Mouse (Mus musculus) activated CD4-positive, CD25-positive, alpha-beta regulatory T cell, adult 4 months (primary cell): ENCODE results near the gene Susd3. TPM values are rescaled to one million over a fixed set of nuclear protein-coding genes. Genes with fewer than 3 reads are reported as not detected.

Experiments
- ATAC-seq: one replicate; pipeline ENCODE4 v1.8.0; 2017
- polyA plus RNA-seq, 2 experiments: library from polyadenylated mRNA; unstranded; fragments of 100-300 nt; shearing (Covaris generic); gene quantifications; one replicate each; pipeline ENCODE4 v1.2.1; 2017

Gene Susd3
- polyA plus RNA-seq, 2 experiments from 2014 or later = 61.0 to 67.4 TPM

DNA sequence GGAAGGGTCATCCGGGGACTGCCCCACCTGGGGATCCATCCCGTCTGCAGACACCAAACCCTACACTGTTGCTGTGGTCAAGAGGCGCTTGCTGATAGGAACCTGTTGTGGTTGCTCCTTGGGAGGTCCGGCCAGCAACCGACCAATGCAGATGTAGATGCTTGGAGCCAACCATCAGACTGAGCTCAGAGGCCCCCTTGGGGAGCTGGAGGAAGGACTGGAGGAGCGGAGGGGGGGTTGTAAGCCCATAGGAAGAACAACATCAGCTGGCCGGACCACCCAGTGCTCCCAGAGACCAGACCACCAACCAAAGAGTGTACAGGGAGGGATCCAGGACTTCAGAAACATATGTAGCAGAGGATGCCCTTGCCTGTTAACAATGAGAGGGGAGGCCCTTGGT, 39.2 kb downstream of the Susd3 start:
- no peak for ATAC-seq

DNA sequence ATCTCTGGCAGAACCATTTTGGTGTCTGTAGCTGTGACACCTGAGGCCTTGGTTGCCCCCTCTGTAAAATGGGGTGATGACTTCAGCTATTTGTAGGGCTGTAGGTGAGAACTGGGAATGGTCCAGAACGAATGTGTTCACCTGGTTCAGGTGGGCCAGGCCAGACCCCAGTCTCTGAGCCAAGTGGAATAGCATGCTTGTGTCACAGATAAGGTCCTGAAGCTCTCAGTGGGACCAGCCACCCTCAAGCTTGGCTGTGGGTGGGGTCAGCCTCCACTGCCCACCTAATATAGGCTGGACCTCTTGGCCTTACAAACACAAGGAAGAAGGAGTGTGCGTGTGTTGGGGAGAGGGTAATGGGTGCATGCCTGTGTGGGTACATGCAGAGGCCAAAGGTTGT, 42.2 kb downstream of the Susd3 start:
- ATAC-seq = no peak

DNA sequence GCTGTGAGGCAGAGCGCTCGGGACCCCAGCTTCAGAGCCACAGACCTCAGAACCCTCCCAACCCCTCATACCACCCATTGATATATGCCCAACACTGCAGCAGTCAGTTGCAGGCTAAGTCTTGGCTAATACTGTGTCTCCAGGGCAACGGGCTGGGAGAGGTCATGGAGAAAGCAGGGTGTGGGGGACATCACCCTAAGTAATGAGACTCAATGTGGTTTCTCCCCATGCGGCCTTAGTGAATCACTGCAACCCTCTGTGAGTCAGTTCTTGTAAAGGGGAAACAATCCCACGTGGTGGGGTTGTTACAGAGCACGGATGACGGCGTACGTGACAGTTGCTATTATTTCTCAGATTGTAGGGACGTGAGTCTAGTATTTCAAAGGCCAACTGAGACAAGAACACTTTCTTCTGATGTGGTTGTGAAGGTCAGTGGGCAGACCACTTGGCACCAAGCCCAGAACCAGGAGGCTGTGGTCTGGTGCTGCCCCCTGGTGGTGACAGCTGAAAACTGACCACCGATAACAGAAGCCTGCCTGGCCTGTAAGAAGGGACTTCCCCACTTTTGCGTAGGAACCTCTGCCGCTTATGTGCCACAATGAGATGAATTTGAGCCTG, 43.0 kb downstream of the Susd3 start:
- peak; percentile 85 for ATAC-seq

DNA sequence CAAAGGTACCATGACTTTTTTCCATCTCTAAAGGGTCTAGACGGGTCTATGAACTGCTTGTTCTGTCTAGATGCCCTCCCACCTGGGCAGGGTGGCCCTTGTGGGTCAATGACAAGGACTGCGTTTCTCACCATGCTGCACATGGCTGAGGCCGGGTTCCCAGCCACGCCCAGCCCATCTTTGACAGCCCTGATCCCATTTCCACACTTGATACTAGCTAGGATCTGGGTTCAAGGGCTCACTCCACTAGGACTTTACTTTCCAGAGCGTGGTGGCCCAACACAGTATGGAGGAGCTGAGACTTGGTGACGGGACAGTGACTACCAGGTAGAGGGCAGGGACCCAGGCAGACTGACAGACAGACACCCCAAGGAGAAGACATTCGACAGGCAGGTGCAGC, 46.0 kb downstream of the Susd3 start:
- ATAC-seq = no peak

DNA sequence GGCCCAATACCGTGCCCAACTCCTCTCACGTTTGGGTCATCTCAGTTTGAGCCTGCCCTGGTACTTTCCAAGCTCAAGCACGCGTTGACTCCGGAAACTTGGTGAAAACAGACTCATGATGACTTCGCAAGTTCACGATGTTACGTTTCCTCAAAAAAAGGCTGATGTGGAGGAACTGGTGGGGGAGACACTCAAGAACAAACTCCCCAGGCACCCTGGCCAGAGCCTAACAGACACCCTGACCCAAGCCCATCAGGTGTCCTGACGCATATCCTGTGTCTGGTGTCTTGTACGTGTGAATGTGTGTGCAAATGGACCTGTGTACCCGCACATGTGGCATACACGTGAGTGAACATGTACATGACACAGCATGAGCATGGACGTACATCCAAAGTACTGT, 47.8 kb downstream of the Susd3 start:
- ATAC-seq = no peak

DNA sequence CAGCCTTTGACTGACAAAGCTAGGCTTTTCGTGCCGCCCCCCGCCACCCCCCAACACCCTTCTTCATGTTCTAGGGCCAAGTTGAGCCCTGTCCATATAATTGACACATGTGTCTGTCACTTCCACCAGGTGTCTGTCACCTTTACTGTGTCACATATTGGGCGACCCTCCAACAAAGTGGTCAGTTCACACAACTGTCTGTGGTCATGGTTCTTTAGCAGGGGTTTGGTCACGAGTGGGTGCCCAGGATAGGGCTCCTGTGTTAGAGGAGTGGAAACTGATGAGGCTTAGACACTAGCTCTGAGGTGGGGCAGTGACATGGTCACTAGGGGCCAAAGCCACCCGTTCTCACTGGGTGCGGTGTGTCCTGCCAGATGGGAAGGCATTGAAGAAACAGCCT, 48.6 kb downstream of the Susd3 start:
- ATAC-seq = no peak

DNA sequence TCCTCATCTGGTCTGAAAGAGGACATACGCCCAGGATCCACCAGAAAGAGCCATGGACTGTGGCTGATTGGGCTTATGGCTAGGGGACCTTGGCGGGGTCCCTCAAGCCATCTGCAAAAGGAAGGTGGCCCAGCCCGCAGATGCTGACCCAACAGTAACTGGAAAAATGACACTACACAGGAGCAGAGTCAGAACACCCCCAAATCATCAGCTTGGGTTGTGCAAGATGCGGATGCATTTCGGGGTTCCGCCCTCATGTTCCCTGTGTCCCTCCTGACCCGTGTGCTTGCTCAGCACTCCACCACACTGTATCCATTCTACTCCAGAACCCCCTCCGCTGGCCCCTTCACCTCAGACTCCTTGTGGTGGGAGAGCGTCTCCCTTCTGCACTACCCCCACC, 49.8 kb downstream of the Susd3 start:
- no peak for ATAC-seq

DNA sequence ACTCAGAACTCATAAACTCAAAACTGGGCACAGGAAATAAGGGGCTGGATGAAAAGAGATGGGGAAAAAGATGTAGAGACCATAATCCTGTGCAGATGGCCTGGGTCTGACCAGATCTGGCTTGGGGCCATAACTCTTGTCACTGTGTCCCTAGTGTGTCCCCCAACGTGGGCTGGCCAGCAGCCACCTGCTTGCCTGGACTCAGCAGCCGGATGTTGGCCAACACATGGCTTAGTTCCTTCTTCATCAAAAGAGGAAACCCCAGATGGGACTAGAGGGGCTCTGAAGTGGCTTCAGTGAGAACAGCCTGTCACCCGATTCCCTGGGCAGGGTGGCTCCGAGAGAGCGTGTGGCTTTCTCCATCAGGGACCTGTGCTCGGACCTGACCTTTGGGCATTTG, 51.7 kb downstream of the Susd3 start:
- ATAC-seq = no peak

DNA sequence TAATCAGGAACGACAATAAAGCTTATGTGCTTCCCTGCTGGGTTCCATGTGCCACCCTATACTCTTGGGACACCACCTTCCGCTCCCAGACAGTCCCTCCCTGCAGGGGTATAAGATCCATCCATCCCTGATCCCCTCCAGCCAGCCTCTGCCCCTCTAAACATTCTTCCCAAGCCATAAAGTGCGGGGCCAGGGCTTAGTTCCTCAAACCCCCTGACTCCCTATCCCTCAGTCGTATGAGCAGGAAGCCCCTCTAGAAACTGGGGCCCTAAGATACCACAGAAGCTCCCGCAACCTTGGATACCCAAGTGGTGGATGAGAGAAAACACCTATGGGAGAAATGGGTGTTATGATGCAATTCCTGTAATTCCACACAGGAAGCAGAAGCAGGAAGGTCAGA, 52.3 kb downstream of the Susd3 start:
- ATAC-seq = no peak

DNA sequence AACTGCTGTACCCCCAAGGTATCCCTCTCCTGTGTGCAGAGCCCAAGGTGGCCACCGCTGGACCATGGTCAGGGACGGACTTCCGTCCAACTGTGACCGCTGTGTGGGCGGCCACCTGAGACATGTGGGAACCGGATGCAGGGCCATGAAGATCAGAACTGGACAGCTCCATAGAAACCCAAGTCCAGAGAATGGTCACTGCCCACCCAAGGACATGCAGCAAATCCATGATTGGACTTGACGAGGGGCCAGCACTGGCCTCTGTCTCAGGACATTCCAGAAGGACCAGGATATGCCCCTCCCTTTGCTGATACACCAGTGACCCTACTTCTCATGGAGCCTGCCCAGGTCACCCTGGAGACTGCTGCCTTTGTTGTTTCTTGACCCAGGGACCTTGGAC, 52.9 kb downstream of the Susd3 start:
- no peak for ATAC-seq

DNA sequence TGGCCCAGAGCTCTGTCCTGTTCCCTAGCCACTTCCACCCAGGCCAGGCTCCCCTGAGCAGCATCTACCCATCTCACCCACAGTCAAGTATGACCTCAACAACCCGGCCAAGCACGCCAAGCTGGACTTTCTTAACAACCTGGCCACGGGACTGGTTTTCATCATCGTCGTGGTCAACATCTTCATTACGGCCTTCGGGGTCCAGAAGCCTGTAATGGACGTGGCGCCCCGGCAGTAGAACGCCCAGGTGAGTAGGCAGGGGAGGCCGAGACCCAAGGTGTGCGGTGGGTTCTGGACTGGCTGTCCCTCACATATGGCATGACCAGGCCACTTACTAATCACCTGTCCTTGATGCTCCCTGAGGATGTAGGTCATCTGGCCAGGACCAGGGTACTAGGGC, 53.7 kb downstream of the Susd3 start:
- no peak for ATAC-seq

DNA sequence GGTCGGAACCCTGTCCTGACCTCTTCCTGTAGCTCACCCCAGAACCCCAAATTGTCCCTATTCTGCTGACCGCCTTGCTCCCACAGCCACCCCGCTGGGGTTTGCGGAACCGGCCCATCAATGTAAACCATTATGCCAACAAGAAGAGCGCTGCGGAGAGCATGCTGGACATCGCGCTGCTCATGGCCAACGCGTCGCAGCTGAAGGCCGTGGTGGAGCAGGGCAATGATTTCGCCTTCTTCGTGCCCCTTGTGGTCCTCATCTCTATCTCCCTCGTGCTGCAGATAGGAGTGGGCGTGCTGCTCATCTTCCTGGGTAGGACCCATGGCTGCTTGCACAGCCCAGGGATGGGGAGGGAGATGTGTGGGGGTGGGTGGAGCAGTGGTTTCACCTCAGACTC, 54.9 kb downstream of the Susd3 start:
- no peak for ATAC-seq

DNA sequence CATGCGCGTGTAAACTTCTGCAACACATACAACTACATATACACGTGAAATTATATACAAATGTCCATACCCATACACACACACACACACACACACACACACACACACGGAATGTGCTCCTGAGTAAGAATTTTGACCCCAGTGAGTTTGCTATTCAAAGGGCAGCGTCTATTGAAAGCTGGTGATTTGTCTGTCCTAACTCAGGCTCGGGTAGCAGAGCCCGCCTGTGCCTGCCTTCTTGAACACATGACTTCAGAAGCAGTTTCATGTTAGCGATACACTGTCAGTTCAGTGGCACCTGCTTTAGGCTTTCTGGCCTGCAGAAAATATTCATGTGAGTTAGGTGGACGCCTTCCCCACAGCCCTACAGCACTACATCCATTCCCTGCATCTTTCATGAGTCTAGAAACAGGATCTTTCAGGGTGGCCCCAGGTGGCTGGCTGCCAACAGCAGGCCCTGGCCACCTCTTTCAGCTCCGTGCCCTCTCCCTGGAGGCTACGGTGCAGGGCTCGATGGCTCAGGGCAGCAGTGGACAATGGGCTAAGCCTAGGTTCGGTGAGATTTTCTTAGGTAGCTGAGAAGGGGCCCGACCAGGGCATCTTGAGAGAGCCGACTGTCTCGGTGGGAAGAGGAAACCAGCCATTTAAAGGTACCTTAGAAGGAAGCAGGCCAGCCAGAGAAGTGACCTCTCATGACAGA, 56.2 kb downstream of the Susd3 start:
- no peak for ATAC-seq

DNA sequence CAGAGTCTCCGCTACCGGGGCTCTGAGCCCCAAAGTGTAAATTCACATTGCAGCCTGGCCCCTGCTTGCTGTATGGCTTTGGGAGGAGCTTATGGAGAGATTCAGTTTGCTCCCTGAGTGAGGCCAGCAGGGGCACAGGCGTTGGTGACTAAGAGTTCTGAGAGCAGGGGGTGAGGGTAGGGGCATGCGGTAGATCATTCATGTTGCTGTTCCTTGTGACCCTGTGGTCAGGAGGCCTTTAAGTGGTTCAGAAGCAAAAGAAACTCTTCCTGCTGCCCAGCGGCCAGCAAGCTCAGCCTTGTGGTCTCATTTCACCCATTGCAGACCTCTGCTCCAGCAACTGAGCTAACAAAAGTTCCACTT, 56.9 kb downstream of the Susd3 start:
- no peak for ATAC-seq

DNA sequence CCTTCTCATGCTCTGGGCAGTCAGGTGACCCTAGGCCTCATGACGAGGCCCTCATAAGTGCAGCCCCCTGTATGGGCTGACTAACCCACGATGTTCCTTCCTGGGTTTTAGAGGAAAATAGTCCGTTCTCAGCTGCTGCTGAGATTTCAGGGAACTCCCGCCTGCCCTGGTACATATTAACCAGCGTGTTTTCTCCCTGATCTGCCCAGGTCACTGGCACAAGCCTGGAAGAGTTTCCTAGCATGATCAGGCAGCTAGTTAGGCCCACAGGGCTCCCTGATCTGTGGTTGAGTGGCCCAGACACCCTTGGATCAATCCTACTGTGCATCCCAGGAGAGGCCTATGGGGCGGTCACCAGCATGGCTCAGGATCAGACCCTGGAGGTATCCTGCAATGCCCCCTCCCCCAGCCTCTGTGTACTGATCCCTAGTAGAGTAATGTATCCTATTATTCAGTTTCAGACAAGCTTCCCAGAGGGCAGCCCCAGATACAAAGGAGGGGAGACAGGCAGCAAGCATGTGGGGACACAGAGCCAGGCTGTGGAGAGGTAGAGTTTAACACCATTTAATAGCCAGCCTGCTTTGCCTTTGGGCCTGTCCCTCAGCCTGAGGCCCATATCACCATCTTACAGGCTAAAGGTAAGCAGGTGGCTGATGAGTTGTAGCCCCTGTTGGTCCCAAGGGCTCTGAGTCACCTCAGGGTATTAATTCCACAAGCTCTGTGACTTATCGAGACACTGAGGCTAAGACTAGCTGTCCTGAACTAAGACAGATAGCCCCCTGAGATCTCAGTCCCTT, 57.4 kb downstream of the Susd3 start:
- no peak for ATAC-seq

DNA sequence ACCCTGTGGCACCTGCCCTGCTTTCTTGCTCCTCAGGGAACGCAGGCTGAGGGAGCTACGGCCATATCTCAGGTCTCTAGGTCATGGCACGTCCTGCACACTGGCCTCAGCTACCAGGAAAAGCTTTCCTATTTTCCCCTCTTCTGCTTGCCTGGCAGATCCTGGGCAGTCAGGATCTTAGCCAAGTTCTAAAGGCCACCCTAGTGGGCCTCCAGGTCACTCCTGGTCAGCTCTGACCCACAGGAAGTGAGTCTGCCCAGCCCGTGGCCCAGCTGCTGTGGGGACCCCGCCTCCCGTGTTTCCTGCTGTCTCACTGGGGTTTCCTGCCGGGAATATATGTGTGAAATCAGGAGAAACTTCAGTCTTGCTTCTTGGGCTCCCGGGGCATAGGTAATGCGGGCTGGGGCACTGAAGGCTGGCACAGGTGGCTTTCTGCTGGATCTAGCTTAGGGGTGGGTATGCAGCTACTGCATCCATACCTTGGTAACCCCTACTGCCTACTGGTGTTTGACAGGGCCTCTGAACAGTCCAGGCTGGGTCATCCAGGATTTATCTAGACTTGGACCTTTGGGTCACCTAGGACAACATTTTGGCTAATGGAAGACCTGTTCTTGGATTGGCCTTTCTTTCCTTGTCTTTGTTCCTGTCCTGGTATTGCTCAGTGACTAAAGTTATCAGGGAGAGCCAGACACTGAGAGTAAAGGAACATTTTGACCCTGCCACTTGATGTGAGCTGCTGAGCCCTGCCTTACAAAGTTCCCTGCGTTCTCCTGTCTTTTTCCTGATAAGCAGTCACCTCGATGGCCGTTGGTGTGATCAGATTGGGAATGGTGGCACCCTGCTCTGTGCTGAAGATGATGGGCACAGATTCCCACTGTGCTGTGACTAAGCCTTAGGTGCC, 58.3 kb downstream of the Susd3 start:
- no peak for ATAC-seq

DNA sequence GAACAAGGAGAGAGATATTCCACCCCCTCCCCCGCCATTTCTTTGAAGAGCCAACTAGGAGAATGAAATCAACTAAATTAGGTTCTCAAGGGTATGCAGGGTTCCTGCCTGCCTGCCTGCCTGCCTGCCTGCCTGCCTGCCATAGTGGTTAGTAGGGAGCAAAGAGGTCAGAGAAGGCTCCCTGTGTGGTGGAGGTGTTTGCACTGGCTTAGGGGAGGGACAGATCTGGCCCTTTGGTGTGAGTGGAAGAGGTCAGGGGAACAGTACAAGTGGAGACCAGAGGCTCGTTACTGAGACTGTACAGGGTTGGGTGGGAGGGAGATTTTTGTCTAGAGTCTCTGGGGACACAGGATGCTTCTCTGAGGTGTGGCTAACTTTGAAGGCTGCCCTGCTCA, 59.5 kb downstream of the Susd3 start:
- ATAC-seq = no peak

DNA sequence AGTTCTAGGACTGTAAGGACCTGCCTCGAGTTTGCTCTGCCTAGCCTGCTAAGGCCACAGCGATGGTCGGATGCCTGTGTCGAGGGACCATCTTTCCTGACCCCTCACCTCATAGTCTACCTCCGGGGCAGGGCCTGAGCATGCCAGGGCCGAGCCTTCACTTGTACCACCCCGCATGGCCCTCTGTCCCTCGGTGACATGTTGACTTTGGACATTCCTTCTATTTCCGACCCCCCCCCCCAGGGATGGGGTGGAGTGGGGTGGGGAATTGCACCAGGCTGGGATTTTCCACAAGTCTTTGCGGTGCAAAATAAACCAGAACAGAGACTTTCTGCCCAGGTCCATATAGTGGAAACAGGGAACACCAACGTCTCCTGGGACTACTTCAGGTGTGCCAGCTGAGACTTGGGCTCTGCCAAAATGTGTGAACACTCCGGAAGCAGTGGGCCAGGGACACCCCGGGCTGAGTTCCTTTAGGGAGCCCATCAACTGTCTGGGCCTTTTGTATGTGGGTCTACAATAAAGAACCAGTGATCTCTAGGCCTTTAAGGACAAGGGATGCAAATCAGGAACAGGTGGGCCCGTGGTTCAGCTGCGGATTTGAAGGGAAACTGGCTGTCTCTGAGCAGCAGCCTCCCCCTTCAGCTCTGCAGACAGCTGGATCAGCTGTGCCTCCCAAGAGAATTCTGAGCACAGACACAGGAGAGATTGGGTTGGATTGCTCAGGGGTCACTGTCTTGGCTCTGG, 60.1 kb downstream of the Susd3 start:
- ATAC-seq = no peak

DNA sequence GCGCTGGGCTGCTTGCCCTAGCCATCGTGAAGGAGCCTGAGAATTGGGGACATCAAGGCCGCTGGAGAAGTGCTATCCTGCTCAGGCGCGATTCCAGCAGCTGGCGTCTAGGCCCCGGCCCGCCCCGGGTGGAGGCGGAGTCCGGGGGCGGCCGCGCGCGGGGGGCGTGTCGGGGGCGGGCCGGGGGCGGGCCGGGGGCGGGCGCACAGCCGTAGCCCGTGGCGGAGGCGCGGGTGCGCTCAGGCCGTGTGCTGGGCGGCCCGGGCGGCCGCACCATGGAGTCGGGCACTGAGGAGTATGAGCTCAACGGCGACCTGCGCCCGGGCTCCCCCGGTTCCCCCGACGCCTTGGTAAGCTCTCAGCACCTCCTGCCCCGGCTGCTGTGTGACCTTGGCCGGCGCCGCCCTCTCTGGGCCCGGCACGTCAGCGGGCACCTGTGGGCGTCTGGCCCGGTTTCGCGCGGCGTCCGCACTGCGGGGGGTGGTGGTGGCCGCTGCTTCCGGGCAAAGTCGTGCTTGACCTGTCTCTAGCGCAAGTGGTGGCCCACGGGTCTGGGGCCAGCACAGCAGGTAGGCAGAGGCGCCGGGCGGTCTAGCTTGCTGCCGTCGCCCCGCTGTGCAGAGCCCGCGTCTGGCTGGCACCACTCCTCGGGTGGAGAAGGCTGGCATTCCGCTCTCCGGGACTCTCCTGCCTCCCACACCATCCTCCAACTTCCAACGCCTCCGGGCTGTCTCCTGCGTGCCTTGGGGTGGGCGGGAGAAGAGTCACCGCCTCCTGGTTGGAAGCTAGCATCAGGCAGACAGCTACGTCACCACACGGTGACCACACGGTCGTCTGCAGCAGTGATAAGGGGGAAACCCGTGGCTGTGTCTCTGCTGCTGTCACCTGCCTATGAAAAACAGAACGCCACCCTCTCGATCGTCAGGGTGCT, 61.0 kb downstream of the Susd3 start, which contains the start of gene Ninj1:
Gene Ninj1, plus strand, starts transcription at position 198 of the 931 bp plus-strand sequence.
- peak; percentile 92 for ATAC-seq

DNA sequence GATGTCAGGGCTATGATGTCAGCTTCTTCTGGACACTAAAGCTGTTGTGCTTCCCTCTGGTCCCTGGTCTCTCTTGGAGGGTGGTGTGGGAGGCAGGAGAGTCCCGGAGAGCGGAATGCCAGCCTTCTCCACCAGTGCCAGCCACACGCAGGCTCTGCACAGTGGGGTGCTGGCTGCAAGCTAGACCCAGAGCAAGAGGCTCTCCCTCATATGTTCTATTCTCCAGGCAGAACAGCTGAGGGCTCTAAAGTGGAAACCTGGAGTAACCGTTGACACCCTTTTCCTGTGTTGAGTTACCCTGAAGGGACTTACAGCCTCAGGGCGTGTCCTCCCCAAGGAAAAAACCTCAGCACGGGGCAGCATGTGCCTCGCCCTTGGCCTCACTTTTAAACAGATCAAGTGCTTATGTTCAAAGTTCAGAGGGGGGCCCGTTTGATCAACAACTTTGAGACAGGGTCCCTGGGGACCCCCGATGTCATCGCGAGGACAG, 61.7 kb downstream of the Susd3 start:
- no peak for ATAC-seq

DNA sequence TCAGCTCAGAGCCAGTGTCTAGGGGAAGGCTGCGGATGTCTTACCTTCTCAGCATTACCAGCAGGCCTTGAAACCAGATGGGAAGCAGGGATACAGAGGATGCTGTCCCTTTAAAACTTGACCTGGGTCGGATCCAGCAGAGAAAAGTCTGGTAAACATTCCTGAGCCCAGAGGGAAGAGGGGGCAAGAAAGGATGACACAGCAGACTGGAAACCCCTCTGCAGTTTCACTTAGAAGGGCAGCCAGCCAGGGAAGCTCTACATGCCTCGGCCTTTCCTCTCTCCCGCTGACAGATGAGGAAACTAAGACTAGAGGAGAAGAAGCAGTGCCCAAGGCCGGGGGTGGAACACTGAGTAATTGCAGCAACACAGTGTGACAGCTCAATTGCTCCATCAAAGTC, 64.9 kb downstream of the Susd3 start:
- no peak for ATAC-seq
